Mouse (Mus musculus) midbrain, embryonic 11.5 days (tissue): ENCODE measurements around the gene Nyap1. TPM values are rescaled to one million over a fixed set of nuclear protein-coding genes. Genes with fewer than 3 reads are reported as not detected.

Source experiments
- ATAC-seq: fragments of 200-750 bp; cut with Nextera tagmentation; 2 replicates; pipeline ENCODE4 v1.8.0; 2017; ENCODE audit warnings: moderate TSS enrichment, moderate library complexity; ENCODE audit not compliant: low FRiP score
- DNase-seq: peaks from one replicate; pipeline ENCODE4 v3.0.0; 2015; ENCODE audit warnings: low spot score; ENCODE audit errors: missing footprints
- H3K27ac ChIP-seq: fragments of 300-500 bp; sonication (generic); 2 replicates; pipeline ENCODE4 v1.5.1; 2014; ENCODE audit warnings: low read depth, low read length
- H3K27me3 ChIP-seq: fragments of 300-500 bp; sonication (generic); 2 replicates; pipeline ENCODE4 v1.6.1; 2014; ENCODE audit warnings: mild to moderate bottlenecking, low read length, moderate library complexity, mixed read lengths; ENCODE audit not compliant: control insufficient read depth, insufficient read depth
- H3K36me3 ChIP-seq: fragments of 300-500 bp; sonication (generic); 2 replicates; pipeline ENCODE4 v1.6.1; 2014; ENCODE audit warnings: mild to moderate bottlenecking, low read length, moderate library complexity, mixed read lengths; ENCODE audit not compliant: control insufficient read depth, insufficient read depth
- H3K4me1 ChIP-seq: fragments of 300-500 bp; sonication (generic); 2 replicates; pipeline ENCODE4 v1.6.1; 2014; ENCODE audit warnings: low read length; ENCODE audit not compliant: control insufficient read depth, insufficient read depth
- H3K4me2 ChIP-seq: fragments of 300-500 bp; sonication (generic); 2 replicates; pipeline ENCODE4 v1.6.1; 2014; ENCODE audit warnings: mild to moderate bottlenecking, moderate library complexity
- H3K4me3 ChIP-seq: fragments of 300-500 bp; sonication (generic); 2 replicates; pipeline ENCODE4 v1.5.1; 2014; ENCODE audit warnings: low read depth, low read length
- H3K9ac ChIP-seq: fragments of 300-500 bp; sonication (generic); 2 replicates; pipeline ENCODE4 v1.6.1; 2014; ENCODE audit warnings: low read length
- H3K9me3 ChIP-seq: fragments of 300-500 bp; sonication (generic); 2 replicates; pipeline ENCODE4 v1.6.1; 2016; ENCODE audit warnings: low read length; ENCODE audit not compliant: control insufficient read depth
- WGBS: fragments of 180-500 bp; shearing (Covaris S2); extraction: QIAGEN DNeasy Blood & Tissue Kit; methylation state at CpG from one replicate; pipeline ENCODE4 v1.1.7; 2014; 5-methylcytosine and 5-hydroxymethylcytosine counted together
- polyA plus RNA-seq: library from polyadenylated mRNA; unstranded; fragments of >200 nt; fragmentation: Nextera tagmentation; extraction: Ambion mirVana; gene quantifications from 2 replicates; pipeline ENCODE4 v1.2.1, GENCODE M21; 2014

Nyap1 gene
- polyA plus RNA-seq, 1 experiment from 2014 or later: 4.8 TPM

GRCm38 (mm10) chr5:137719088-137719487, 22.3 kb downstream of the Nyap1 start:
- Histone ChIP-seq H3K4me3 (no peak overlapping the region), H3K9me3 (no peaks in the 10 kb centered on the region), H3K9ac (no peak overlapping the region), H3K4me2 (no peak overlapping the region), H3K4me1 (no peaks in the 10 kb centered on the region), H3K27ac (no peak overlapping the region), H3K27me3 (no peaks in the 10 kb centered on the region), H3K36me3 (no peaks in the 10 kb centered on the region)
- ATAC-seq (no peak), DNase-seq (no peak)
- 91% methylated on average over 6 of the region's 6 CpGs for WGBS

GRCm38 (mm10) chr5:137718020-137718790, 23.2 kb downstream of the Nyap1 start:
- Histone ChIP-seq H3K4me2 (no peak overlapping the region), H3K4me1 (no peaks in the 10 kb centered on the region), H3K36me3 (no peaks in the 10 kb centered on the region), H3K27me3 (no peaks in the 10 kb centered on the region), H3K9me3 (no peaks in the 10 kb centered on the region), H3K9ac (no peak overlapping the region), H3K27ac (no peak overlapping the region), H3K4me3 (no peak overlapping the region)
- ATAC-seq (no peak), DNase-seq (no peak)
- WGBS: 73% methylated on average over 8 of the region's 8 CpGs

DNA sequence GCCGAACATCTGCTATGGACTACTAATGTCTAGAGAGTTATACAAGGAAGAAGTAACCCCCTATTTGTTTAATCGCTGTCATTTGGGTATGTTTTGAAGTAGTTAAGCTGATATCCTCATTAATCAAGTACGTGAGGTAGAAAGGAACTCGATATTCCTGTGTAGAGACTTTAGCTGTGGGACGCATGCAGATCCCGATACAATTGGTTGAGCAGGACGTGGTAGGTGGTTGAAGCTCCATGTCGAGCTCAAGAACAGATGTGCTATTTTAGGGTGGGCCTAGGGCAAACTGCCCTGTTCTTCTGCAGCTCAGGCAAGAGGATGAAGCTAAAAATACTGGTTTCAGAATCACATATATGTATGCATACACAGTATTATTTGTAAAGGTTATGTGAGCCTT, 25.7 kb downstream of the Nyap1 start:
- Histone ChIP-seq H3K4me1 (no peaks in the 10 kb centered on the region), H3K4me2 (no peak overlapping the region), H3K4me3 (no peak overlapping the region), H3K9ac (no peak overlapping the region), H3K9me3 (no peaks in the 10 kb centered on the region), H3K27ac (no peak overlapping the region), H3K27me3 (no peaks in the 10 kb centered on the region), H3K36me3 (no peaks in the 10 kb centered on the region)
- ATAC-seq (no peak), DNase-seq (no peak)
- WGBS: 83% methylated on average over 8 of the region's 8 CpGs

DNA sequence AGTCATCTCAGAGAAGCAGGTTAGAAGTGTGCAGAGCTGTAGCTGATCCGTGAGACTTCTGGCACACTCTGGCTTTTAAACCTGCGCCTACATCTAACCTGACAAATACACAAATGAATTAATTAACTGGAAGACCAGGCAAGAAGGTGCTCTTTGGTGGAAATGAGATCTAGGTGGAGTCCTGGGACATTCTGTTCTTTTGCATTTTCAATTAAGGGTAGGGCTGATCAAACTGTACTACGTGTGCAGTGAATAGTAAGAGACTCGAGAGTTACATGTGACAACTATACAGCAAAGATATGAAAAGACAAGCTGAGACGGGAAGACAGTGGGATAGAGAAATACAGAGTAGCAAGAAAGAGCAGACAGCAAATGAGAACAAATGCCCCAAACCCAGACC, 28.0 kb downstream of the Nyap1 start:
- Histone ChIP-seq H3K4me1 (no peaks in the 10 kb centered on the region), H3K27ac (no peak overlapping the region), H3K36me3 (no peaks in the 10 kb centered on the region), H3K4me3 (no peak overlapping the region), H3K27me3 (no peaks in the 10 kb centered on the region), H3K4me2 (no peak overlapping the region), H3K9me3 (no peaks in the 10 kb centered on the region), H3K9ac (no peak overlapping the region)
- no peak for ATAC-seq
- no peak for DNase-seq
- WGBS: 91% methylated on average over 5 of the region's 5 CpGs

DNA sequence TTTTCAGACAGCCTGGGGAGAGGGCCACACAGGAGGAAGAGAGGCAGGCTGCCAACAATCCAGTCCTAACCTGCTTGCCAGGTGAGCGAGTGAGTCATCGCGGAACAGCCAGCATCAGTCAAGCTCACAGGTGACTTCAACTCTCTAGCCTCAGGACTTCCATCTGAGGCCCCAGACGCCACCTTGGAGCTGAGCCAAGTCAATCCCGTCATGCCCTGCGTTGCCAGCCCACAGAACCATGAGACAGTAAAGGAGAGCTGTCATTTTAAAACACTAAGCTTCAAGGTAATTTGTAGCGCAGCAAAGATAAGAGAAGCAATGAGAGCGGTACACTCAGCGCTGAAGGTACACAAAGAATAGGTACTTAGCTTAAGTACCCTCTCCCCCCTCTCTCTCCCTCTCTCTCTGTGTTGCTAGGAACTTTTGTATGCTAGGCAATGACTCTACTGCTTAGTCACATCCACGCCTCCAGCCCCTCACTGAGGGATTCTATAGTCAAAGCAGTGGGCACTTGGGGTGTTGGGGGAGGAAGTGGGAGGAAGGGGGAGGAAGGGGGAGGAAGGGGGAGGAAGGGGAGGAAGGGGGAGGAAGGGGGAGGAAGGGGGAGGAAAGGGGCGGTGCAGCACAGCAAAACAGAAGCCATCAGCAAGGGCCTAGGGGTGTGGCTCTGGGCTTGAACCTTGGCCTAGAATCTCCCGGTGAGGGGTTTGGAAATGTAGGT, 34.3 kb downstream of the Nyap1 start:
- H3K4me1 ChIP-seq: peaks cover 6% of the 10 kb centered on the region
- ATAC-seq (no peak), DNase-seq (no peak)
- H3K9ac ChIP-seq: no peak overlapping the region
- 89% methylated on average over 12 of the region's 12 CpGs for WGBS
- H3K4me3 ChIP-seq: no peak overlapping the region
- no peak overlapping the region for H3K27ac ChIP-seq
- H3K27me3 ChIP-seq: no peaks in the 10 kb centered on the region
- H3K9me3 ChIP-seq: no peaks in the 10 kb centered on the region
- H3K4me2 ChIP-seq: no peak overlapping the region
- no peaks in the 10 kb centered on the region for H3K36me3 ChIP-seq

GRCm38 (mm10) chr5:137705242-137705641, 36.2 kb downstream of the Nyap1 start:
- no peaks in the 10 kb centered on the region for H3K27me3 ChIP-seq
- DNase-seq (no peak), ATAC-seq (no peak)
- 71% methylated on average over 6 of the region's 6 CpGs for WGBS
- H3K4me2 ChIP-seq: no peak overlapping the region
- no peaks in the 10 kb centered on the region for H3K9me3 ChIP-seq
- H3K36me3 ChIP-seq: no peaks in the 10 kb centered on the region
- H3K4me1 ChIP-seq: peaks cover 6% of the 10 kb centered on the region
- H3K27ac ChIP-seq: no peak overlapping the region
- no peak overlapping the region for H3K4me3 ChIP-seq
- no peak overlapping the region for H3K9ac ChIP-seq

DNA sequence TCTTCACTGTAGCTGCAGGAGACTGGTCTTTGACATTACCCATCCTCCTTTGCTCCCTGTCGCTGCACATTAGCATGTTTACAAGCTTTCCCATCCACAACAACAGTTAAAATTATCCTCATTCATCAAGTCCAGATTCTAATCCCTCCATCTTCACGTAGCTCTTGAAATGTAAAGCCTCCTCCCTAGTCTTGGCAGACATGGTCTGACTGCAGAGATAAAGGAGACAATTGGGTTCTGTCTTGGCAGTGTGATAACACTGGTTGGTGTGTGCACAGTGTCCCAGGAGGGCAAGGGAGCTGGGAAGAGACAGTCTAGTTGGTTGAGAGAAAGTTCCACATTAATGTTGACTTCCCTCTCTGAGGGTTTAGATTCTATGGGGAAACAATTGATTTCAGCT, 41.6 kb downstream of the Nyap1 start:
- Histone ChIP-seq H3K36me3 (no peaks in the 10 kb centered on the region), H3K4me3 (no peak overlapping the region), H3K9me3 (no peaks in the 10 kb centered on the region), H3K4me1 (no peaks in the 10 kb centered on the region), H3K9ac (no peak overlapping the region), H3K27ac (no peak overlapping the region), H3K27me3 (no peaks in the 10 kb centered on the region), H3K4me2 (no peak overlapping the region)
- DNase-seq (no peak), ATAC-seq (no peak)
- WGBS: 58% methylated on average over 2 of the region's 2 CpGs

- Histone ChIP-seq H3K36me3 (no peaks in the 10 kb centered on the region), H3K4me2 (no peak overlapping the region), H3K4me1 (no peaks in the 10 kb centered on the region), H3K27ac (no peak overlapping the region), H3K27me3 (no peaks in the 10 kb centered on the region), H3K9me3 (no peaks in the 10 kb centered on the region), H3K4me3 (no peak overlapping the region), H3K9ac (no peak overlapping the region)
- no peak for DNase-seq
- no peak for ATAC-seq
- 83% methylated on average over 3 of the region's 3 CpGs for WGBS
These were observed 42.3 kb downstream of the Nyap1 start for GRCm38 (mm10) chr5:137699080-137699479.

DNA sequence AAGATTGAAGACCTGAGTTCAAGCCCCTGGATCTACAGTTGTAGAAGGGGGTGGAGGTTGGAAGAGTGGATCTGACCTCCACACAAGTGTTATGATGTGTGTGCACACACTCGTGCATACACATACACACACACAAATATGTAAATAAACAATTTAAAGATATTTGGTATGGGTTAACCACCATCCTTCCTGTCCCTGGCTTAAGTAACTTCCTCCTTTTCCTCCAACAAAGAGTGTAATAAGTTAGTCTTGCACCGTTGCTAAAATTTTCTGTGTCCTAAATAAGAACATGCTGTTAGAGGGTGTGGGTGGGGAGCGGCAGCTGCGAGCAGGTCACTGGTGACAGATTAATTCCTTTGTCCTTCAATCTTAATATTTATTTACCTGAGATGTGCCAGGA, 45.5 kb downstream of the Nyap1 start:
- H3K4me2 ChIP-seq: no peak overlapping the region
- no peak overlapping the region for H3K4me3 ChIP-seq
- H3K27me3 ChIP-seq: no peaks in the 10 kb centered on the region
- H3K36me3 ChIP-seq: no peaks in the 10 kb centered on the region
- no peak overlapping the region for H3K27ac ChIP-seq
- 83% methylated on average over 4 of the region's 4 CpGs for WGBS
- ATAC-seq (no peak), DNase-seq (no peak)
- H3K9me3 ChIP-seq: no peaks in the 10 kb centered on the region
- no peak overlapping the region for H3K9ac ChIP-seq
- no peaks in the 10 kb centered on the region for H3K4me1 ChIP-seq
